Mouse (Mus musculus): ENCODE measurements around the gene Sh2d4b. TPM values are rescaled to one million over a fixed set of nuclear protein-coding genes. Genes with fewer than 3 reads are reported as not detected.

The Sh2d4b gene
- under 1 TPM; 0.96 to 0.98 TPM for total RNA-seq (2021)
- long read RNA-seq, experiment 1: 0 reads
- long read RNA-seq, experiment 2: 0 reads

- no peak for DNase-seq (ENCODE audit: low spot score in 2 of 2)
These were observed at the start of gene Sh2d4b for GRCm38 (mm10) chr14:40893196-40893595. Sh2d4b (minus strand) TSS chr14:40893266.

- no peak for DNase-seq (ENCODE audit: low spot score in 2 of 2)
These were observed 49.4 kb upstream of the Sh2d4b start for GRCm38 (mm10) chr14:40942429-40942828.

DNA sequence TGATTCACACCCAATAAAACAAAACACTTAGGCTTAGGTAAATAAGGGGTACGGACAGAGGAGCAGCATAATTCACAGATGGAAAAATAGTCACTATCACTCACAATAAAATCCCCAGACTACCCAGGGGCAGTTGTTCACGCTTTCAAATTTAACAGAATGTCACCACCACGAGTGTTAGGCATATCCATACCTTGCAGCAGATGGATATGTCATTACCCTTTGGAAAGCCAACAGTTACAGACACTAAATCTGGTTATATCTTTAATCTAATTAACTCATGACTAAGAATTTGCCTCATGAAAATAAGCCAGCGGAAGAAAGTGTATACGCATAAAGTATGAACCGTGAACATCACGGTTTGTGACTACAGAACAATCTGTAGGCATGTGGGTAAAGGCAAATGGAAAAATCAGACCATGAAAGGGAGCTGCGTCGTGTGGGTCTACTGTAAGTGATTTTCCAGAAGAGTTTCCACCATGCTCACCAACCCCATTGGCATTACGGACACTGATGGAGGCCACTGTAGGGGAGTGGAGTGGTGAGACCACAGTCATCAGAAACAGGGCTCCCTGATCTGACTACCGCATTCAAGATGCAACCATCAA, 45.4 kb upstream of the Sh2d4b start:
- no peak for DNase-seq (ENCODE audit: low spot score in 2 of 2)

DNA sequence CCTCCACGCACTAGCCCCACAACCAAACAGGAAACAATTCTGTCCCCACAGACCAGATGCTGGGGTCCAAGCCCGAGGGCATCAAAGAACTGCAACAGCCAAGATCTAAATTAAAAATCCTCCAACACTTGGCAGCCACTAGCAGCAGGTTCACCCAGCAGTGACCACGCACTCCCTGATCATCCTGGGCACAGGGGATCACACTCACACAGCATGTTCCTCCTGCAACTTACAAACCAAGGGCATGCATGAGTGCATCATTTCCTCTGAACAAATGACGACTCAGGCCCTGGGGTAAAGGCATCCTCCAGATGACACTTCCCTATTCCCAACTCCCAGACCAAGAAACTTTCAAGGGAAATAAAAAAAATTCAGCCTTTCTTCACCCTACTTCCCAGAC, 44.0 kb upstream of the Sh2d4b start:
- DNase-seq (ENCODE audit: low spot score in 2 of 2): no peak

- DNase-seq (ENCODE audit: low spot score in 2 of 2): no peak
These were observed 42.4 kb upstream of the Sh2d4b start for GRCm38 (mm10) chr14:40935481-40935880.

GRCm38 (mm10) chr14:40935054-40935453, 42.0 kb upstream of the Sh2d4b start:
- no peak for DNase-seq (ENCODE audit: low spot score in 2 of 2)

- no peak for DNase-seq (ENCODE audit: low spot score in 2 of 2)
These were observed 40.3 kb upstream of the Sh2d4b start for GRCm38 (mm10) chr14:40933328-40933727.

DNA sequence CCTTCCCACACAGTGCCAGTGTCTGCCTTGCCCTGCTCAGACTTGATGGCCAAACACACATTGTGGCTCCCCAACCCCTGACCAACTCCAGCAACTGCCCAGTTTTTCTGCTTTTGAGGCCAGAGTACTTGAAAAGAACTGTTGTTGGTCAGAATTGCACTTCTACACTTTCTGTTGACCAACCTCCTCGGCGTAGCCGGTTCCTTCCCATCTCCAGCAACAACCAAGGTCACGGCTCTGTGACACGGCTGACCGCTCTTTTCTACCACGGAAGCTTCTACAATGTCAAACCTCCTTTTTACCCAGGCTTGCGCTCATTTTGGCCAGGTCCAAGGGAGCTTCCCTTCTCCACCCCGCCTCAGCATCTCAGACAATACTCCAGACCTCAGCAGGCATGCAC, 39.2 kb upstream of the Sh2d4b start:
- DNase-seq (ENCODE audit: low spot score in 2 of 2): no peak

GRCm38 (mm10) chr14:40931115-40931829, 38.2 kb upstream of the Sh2d4b start:
- DNase-seq (ENCODE audit: low spot score in 2 of 2): no peak

DNA sequence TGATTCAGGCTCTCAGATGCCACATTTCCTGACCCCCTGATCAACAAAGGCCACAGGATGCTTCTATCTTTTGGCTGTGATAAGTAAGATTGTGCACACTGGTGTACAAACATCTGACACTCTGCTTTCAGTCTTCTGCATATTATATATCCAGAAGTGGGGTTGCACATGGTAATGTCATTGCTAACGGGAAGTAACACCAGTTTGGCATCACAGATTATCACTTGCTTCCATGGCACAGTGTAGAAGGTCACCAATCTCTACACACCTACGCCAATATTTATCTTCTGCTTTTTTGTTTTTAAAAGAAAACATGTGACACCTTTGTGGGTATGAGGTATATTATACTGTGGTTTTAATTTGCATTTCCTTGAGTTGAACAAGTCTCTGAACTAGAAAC, 36.9 kb upstream of the Sh2d4b start:
- DNase-seq (ENCODE audit: low spot score in 2 of 2): no peak

GRCm38 (mm10) chr14:40928897-40929296, 35.8 kb upstream of the Sh2d4b start:
- no peak for DNase-seq (ENCODE audit: low spot score in 2 of 2)

- no peak for DNase-seq (ENCODE audit: low spot score in 2 of 2)
These were observed 34.0 kb upstream of the Sh2d4b start for GRCm38 (mm10) chr14:40927041-40927440.

DNA sequence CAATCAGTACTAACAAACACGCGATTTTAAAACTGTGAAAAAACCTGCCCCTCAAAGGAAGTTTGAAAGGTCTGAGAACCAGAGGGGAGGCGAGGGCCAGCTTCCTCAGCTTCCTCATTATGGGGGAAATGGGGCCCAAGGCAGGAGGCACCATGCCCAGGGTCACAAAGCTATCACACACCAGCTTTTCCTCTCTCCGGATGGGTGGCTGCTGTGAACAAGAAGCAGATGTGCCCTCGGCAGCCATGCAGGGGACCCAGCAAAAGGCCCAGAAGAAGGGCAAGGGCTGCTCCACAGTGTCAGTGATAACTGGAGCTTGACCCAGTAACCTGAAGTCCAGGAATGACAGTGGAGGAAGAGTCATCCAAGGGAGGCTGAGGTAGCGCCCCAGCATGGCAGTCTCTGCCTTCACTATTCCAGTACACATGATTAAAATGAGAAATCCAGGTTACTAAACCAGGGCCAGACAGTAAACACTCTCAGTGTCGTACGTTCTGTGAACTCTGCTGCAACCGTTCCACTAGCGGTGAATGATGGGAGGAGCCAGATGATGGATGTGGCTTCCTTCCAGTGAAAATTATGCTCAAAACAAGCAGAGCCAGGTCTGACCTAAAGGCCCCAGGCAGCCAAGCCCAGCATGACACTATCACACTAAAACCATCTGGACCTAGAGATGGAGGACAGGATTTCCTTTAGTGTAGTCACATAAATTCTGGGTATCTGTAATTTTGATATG, 31.5 kb upstream of the Sh2d4b start:
- peak in 1 of 2 experiments; percentile 23 for DNase-seq (ENCODE audit: low spot score in 2 of 2)

GRCm38 (mm10) chr14:40921241-40921640, 28.2 kb upstream of the Sh2d4b start:
- DNase-seq (ENCODE audit: low spot score in 2 of 2): no peak

GRCm38 (mm10) chr14:40919521-40919920, 26.5 kb upstream of the Sh2d4b start:
- DNase-seq (ENCODE audit: low spot score in 2 of 2): no peak

DNA sequence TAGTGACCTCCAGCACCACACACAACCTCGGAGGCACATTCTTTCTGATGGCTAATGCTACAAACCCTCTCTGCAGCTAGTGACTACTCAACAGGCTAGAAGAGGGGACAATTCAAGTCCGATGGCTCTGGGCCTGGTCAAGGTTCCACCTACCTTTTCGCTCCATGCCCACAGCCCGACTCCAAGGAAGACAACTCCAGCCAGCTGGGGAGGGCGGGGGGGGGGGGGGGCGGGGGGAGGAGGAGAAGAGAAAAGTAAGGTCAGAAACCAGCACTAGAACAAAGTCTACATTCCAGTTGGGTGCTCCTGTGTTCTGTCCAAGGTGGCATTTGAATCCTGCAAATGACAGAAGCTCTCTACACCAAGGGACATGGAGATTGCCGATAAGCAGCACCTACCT, 25.4 kb upstream of the Sh2d4b start:
- DNase-seq (ENCODE audit: low spot score in 2 of 2): no peak

- DNase-seq (ENCODE audit: low spot score in 2 of 2): peak; percentile 76 to 90
These were observed 24.6 kb upstream of the Sh2d4b start for GRCm38 (mm10) chr14:40917632-40918031.

GRCm38 (mm10) chr14:40916667-40917066, 23.6 kb upstream of the Sh2d4b start:
- DNase-seq (ENCODE audit: low spot score in 2 of 2): no peak

DNA sequence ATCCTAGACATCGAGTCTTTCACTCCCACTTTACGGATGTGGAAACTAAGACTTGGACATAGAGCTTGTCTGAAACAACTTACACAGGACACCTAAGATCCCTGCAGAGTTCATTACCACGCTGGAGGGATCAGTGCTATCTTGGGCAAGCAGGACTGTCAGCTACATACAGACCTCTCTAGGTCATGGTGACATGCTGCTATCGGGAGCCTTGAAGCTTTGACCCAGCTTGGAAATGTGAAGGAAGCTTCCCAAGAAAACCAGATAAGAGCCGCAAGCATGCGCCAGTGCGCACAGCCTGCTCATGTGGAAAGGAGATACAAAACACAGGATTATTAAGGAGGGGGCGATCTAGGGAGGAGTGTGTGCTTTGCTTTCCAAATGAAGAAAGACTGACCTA, 22.8 kb upstream of the Sh2d4b start:
- DNase-seq (ENCODE audit: low spot score in 2 of 2): no peak

- DNase-seq (ENCODE audit: low spot score in 2 of 2): no peak
These were observed 21.6 kb upstream of the Sh2d4b start for GRCm38 (mm10) chr14:40914701-40915100.

- no peak for DNase-seq (ENCODE audit: low spot score in 2 of 2)
These were observed 20.6 kb upstream of the Sh2d4b start for GRCm38 (mm10) chr14:40913709-40914108.

GRCm38 (mm10) chr14:40911529-40911928, 18.5 kb upstream of the Sh2d4b start:
- no peak for DNase-seq (ENCODE audit: low spot score in 2 of 2)

Data from gastrocnemius, postnatal 4 days (tissue).